8 mouse cellular contexts compared by ENCODE assay signal in genomic region chr2:152727795-152728510, GRCm38 (mm10). TPM values are rescaled to one million over a fixed set of nuclear protein-coding genes. Genes with fewer than 3 reads are reported as not detected.
A peak's percentile ranks its signal among the peaks of the same experiment; 100 is the strongest.
DNase-seq lines count a peak whose midpoint lies in the region; ATAC-seq lines count a peak whose summit lies in the region.

No protein-coding gene starts in this region.

- no peak for ATAC-seq in megakaryocyte, adult 5-6 weeks (ENCODE audit: poor library complexity, severe bottlenecking)
- 0 out of 2 replicates have a peak, but pooled peaks have one; percentile 18 for ATAC-seq in heart, embryonic 14.5 days (ENCODE audit: insufficient number of reproducible peaks, insufficient read depth, low FRiP score, low read depth)
- ATAC-seq in megakaryocyte-erythroid progenitor cell, adult 5-6 weeks (replicated peaks; ENCODE audit: low FRiP score, low TSS enrichment, poor library complexity, severe bottlenecking): no peak
- no peak for ATAC-seq in megakaryocyte progenitor cell, adult 5-6 weeks (replicated peaks; ENCODE audit: poor library complexity)

- H3K4me2 ChIP-seq in heart, embryonic 14.5 days (ENCODE audit: low read length): no peak overlapping the region

- DNase-seq in kidney, postnatal 14 days: peak; percentile 71
- peak; percentile 70 to 85 for DNase-seq in lung, postnatal 4 days
- DNase-seq in right cerebral cortex, postnatal 4 days: no peak

- peaks cover 50% of the 10 kb centered on the region for H3K4me1 ChIP-seq in megakaryocyte, embryonic 14.5 days
- H3K4me1 ChIP-seq in heart, embryonic 14.5 days (ENCODE audit: control insufficient read depth in 2 of 2, insufficient read depth in 2 of 2, low read length in 2 of 2): peaks cover 33 to 35% of the 10 kb centered on the region in 2 experiments

- H3K27me3 ChIP-seq in megakaryocyte, embryonic 14.5 days (replicated peaks): peaks cover 31% of the 10 kb centered on the region
- H3K27me3 ChIP-seq in heart, embryonic 14.5 days (ENCODE audit: control insufficient read depth, insufficient read depth, low read length): peaks cover 6% of the 10 kb centered on the region; the same call in 1 of the 2 replicates

- no peaks in the 10 kb centered on the region for H3K36me3 ChIP-seq in megakaryocyte, embryonic 14.5 days (replicated peaks; ENCODE audit: low read length)
- H3K36me3 ChIP-seq in heart, embryonic 14.5 days (ENCODE audit: control insufficient read depth, insufficient read depth, low read length): no peaks in the 10 kb centered on the region

- peak overlapping the region; percentile 55 to 78 for H3K27ac ChIP-seq in heart, embryonic 14.5 days (replicated peaks in 1 of 2; ENCODE audit: control insufficient read depth in 1 of 2, insufficient read depth in 1 of 2, low read depth in 2 of 2, low read length in 2 of 2)

- 77% methylated on average over 14 of the region's 14 CpGs for WGBS in heart, embryonic 14.5 days

- no peaks in the 10 kb centered on the region for H3K9me3 ChIP-seq in megakaryocyte, embryonic 14.5 days
- no peaks in the 10 kb centered on the region for H3K9me3 ChIP-seq in heart, embryonic 14.5 days (ENCODE audit: control insufficient read depth, low read length)

- 0 out of 2 replicates have a peak overlapping the region, but pooled peaks have one; percentile 12 for H3K9ac ChIP-seq in heart, embryonic 14.5 days (ENCODE audit: low read length)

- peak overlapping the region; percentile 10 for H3K4me3 ChIP-seq in megakaryocyte, embryonic 14.5 days (replicated peaks)
- no peak overlapping the region for H3K4me3 ChIP-seq in heart, embryonic 14.5 days (ENCODE audit: control insufficient read depth in 1 of 2, insufficient read depth in 1 of 2, low read depth in 1 of 2, low read length in 2 of 2)

RNA-seq across cellular contexts. Expression of gene Id1, which starts 8.1 kb away (rescaled TPM):
- polyA plus RNA-seq in megakaryocyte, embryonic 14.5 days (2012; ENCODE audit: insufficient read depth, low replicate concordance): 9.3 and 45.9 TPM in 2 replicates
- 28.4 and 48.3 TPM in 2 replicates for total RNA-seq in megakaryocyte, adult 5-6 weeks (2015)
- 35.0 and 40.1 TPM in 2 replicates for total RNA-seq in megakaryocyte, adult 5-6 weeks (2017)
- polyA plus RNA-seq in heart, embryonic 14.5 days (2014; fragmentation: Nextera tagmentation; extraction: Ambion mirVana): 56.8 and 61.1 TPM in 2 replicates
- not detected in 2 replicates for total RNA-seq in megakaryocyte-erythroid progenitor cell, adult 5-6 weeks (2014; fragmentation: Nextera tagmentation)
- total RNA-seq in megakaryocyte-erythroid progenitor cell, adult 5-6 weeks (2017): not detected in 2 replicates
- total RNA-seq in megakaryocyte progenitor cell, adult 5-6 weeks (2015): 8.3 and 11.7 TPM in 2 replicates
- total RNA-seq in megakaryocyte progenitor cell, adult 5-6 weeks (2017): 3.6 and 7.1 TPM in 2 replicates

RNA-seq across cellular contexts. Expression of gene Cox4i2, which starts 26.0 kb away (rescaled TPM):
- 2.8 TPM in 1 of 2 replicates, not detected in the other for polyA plus RNA-seq in megakaryocyte, embryonic 14.5 days (2012; ENCODE audit: insufficient read depth, low replicate concordance)
- total RNA-seq in megakaryocyte, adult 5-6 weeks (2015): 0.20 and 0.55 TPM in 2 replicates
- 0.41 TPM in 1 of 2 replicates, not detected in the other for total RNA-seq in megakaryocyte, adult 5-6 weeks (2017)
- polyA plus RNA-seq in heart, embryonic 14.5 days (2014; fragmentation: Nextera tagmentation; extraction: Ambion mirVana): 18.5 and 18.6 TPM in 2 replicates
- total RNA-seq in megakaryocyte-erythroid progenitor cell, adult 5-6 weeks (2014; fragmentation: Nextera tagmentation): not detected in 2 replicates
- total RNA-seq in megakaryocyte-erythroid progenitor cell, adult 5-6 weeks (2017): not detected in 2 replicates
- 1.4 and 1.5 TPM in 2 replicates for total RNA-seq in megakaryocyte progenitor cell, adult 5-6 weeks (2015)
- 1.8 TPM in 1 of 2 replicates, not detected in the other for total RNA-seq in megakaryocyte progenitor cell, adult 5-6 weeks (2017)

RNA-seq across cellular contexts. Expression of gene Mcts2, which starts 41.1 kb away (rescaled TPM):
- not detected in 2 replicates for polyA plus RNA-seq in megakaryocyte, embryonic 14.5 days (2012; ENCODE audit: insufficient read depth, low replicate concordance)
- 8.4 and 9.3 TPM in 2 replicates for total RNA-seq in megakaryocyte, adult 5-6 weeks (2015)
- total RNA-seq in megakaryocyte, adult 5-6 weeks (2017): 7.1 and 8.3 TPM in 2 replicates
- polyA plus RNA-seq in heart, embryonic 14.5 days (2014; fragmentation: Nextera tagmentation; extraction: Ambion mirVana): 20.8 and 25.6 TPM in 2 replicates
- 12.5 and 20.3 TPM in 2 replicates for total RNA-seq in megakaryocyte-erythroid progenitor cell, adult 5-6 weeks (2014; fragmentation: Nextera tagmentation)
- total RNA-seq in megakaryocyte-erythroid progenitor cell, adult 5-6 weeks (2017): 5.8 and 6.2 TPM in 2 replicates
- 8.7 and 12.3 TPM in 2 replicates for total RNA-seq in megakaryocyte progenitor cell, adult 5-6 weeks (2015)
- total RNA-seq in megakaryocyte progenitor cell, adult 5-6 weeks (2017): 6.1 and 11.0 TPM in 2 replicates

RNA-seq across cellular contexts. Expression of gene H13, which starts 58.7 kb away (rescaled TPM):
- polyA plus RNA-seq in megakaryocyte, embryonic 14.5 days (2012; ENCODE audit: insufficient read depth, low replicate concordance): 88.7 and 308 TPM in 2 replicates
- total RNA-seq in megakaryocyte, adult 5-6 weeks (2015): 165 and 166 TPM in 2 replicates
- total RNA-seq in megakaryocyte, adult 5-6 weeks (2017): 100 and 109 TPM in 2 replicates
- polyA plus RNA-seq in heart, embryonic 14.5 days (2014; fragmentation: Nextera tagmentation; extraction: Ambion mirVana): 70.6 and 74.6 TPM in 2 replicates
- total RNA-seq in megakaryocyte-erythroid progenitor cell, adult 5-6 weeks (2014; fragmentation: Nextera tagmentation): 66.9 and 68.1 TPM in 2 replicates
- total RNA-seq in megakaryocyte-erythroid progenitor cell, adult 5-6 weeks (2017): 56.1 and 69.1 TPM in 2 replicates
- 169 and 177 TPM in 2 replicates for total RNA-seq in megakaryocyte progenitor cell, adult 5-6 weeks (2015)
- 126 and 128 TPM in 2 replicates for total RNA-seq in megakaryocyte progenitor cell, adult 5-6 weeks (2017)

Comparison
In these comparisons a context has a peak if more than half of its experiments do, and no peak if none do; other contexts are left out.
1. RNA of gene Id1, which starts 8.1 kb away (total RNA-seq): 28.4 to 48.3 TPM in megakaryocyte, adult 5-6 weeks and 3.6 to 11.7 TPM in megakaryocyte progenitor cell, adult 5-6 weeks; not detected in megakaryocyte-erythroid progenitor cell, adult 5-6 weeks; every median in the first group is over 4 times any median in the second.